Mouse (Mus musculus) neural tube, embryonic 13.5 days (tissue): Measurements from ENCODE around the gene Klhl21. TPM values are rescaled to one million over a fixed set of nuclear protein-coding genes. Genes with fewer than 3 reads are reported as not detected.

Source experiments
- ATAC-seq: fragments of 200-750 bp; cut with Nextera tagmentation; 2 replicates; pipeline ENCODE4 v1.8.0; 2017; ENCODE audit warnings: low read depth, mild to moderate bottlenecking, moderate TSS enrichment, moderate library complexity
- H3K27ac ChIP-seq: fragments of 300-500 bp; sonication (generic); replicated peaks from 2 replicates; pipeline ENCODE4 v1.5.1; 2015; ENCODE audit warnings: moderate library complexity, mild to moderate bottlenecking, inconsistent platforms
- H3K27me3 ChIP-seq: fragments of 300-500 bp; sonication (generic); 2 replicates; pipeline ENCODE4 v1.6.1; 2015; ENCODE audit warnings: mild to moderate bottlenecking, inconsistent platforms
- H3K36me3 ChIP-seq: fragments of 300-500 bp; sonication (generic); 2 replicates; pipeline ENCODE4 v1.6.1; 2015; ENCODE audit warnings: mild to moderate bottlenecking, inconsistent platforms
- H3K4me1 ChIP-seq: fragments of 300-500 bp; sonication (generic); replicated peaks from 2 replicates; pipeline ENCODE4 v1.6.1; 2015; ENCODE audit warnings: inconsistent platforms
- H3K4me2 ChIP-seq: fragments of 300-500 bp; sonication (generic); 2 replicates; pipeline ENCODE4 v1.6.1; 2015; ENCODE audit warnings: inconsistent platforms, mild to moderate bottlenecking, moderate library complexity
- H3K4me3 ChIP-seq: fragments of 300-500 bp; sonication (generic); 2 replicates; pipeline ENCODE4 v1.5.1; 2015; ENCODE audit warnings: mild to moderate bottlenecking, inconsistent platforms
- H3K9ac ChIP-seq: fragments of 300-500 bp; sonication (generic); 2 replicates; pipeline ENCODE4 v1.6.1; 2015; ENCODE audit warnings: moderate library complexity, mild to moderate bottlenecking, inconsistent platforms
- H3K9me3 ChIP-seq: fragments of 300-500 bp; sonication (generic); 2 replicates; pipeline ENCODE4 v1.6.1; 2016; ENCODE audit warnings: inconsistent platforms
- WGBS: fragments of 180-500 bp; shearing (Covaris S2); methylation state at CpG from one replicate; pipeline ENCODE4 v1.1.7; 2015; 5-methylcytosine and 5-hydroxymethylcytosine counted together
- polyA plus RNA-seq: library from polyadenylated mRNA; unstranded; fragments of >200 nt; fragmentation: Nextera tagmentation; extraction: Ambion mirVana; gene quantifications from 2 replicates; pipeline ENCODE4 v1.2.1, GENCODE M21; 2015

Klhl21 gene
- polyA plus RNA-seq, 1 experiment from 2014 or later: 4.5 TPM

DNA sequence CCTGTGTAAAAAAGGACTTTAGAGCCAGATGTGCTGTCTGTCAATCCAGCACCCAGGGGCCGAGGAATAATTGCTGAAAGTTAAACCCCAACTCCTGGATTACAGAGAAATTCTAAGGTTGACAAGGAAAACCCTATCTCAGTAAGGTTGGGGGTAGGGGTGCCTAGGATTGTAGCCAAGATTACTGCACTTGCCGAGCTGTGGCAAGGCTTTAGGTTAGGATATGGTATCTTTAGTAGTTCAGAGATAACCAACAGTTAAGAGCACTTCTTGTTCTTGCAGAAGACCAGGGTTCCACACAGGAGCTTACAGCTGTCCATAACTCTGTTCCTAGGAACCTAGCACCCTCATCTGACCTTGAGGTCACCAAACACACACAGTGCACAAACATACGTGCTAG is 10.9 kb upstream of the Klhl21 start:
- Histone ChIP-seq H3K27me3 (no peaks in the 10 kb centered on the region), H3K4me1 (peaks cover 29% of the 10 kb centered on the region), H3K36me3 (peaks cover 5% of the 10 kb centered on the region; the same call in 1 of the 2 replicates), H3K4me3 (peak overlapping the region; percentile 98), H3K9me3 (no peaks in the 10 kb centered on the region), H3K4me2 (peak overlapping the region; percentile 66), H3K9ac (peak overlapping the region; percentile 83), H3K27ac (no peak overlapping the region)
- no peak for ATAC-seq
- WGBS: 79% methylated on average over 3 of the region's 3 CpGs

DNA sequence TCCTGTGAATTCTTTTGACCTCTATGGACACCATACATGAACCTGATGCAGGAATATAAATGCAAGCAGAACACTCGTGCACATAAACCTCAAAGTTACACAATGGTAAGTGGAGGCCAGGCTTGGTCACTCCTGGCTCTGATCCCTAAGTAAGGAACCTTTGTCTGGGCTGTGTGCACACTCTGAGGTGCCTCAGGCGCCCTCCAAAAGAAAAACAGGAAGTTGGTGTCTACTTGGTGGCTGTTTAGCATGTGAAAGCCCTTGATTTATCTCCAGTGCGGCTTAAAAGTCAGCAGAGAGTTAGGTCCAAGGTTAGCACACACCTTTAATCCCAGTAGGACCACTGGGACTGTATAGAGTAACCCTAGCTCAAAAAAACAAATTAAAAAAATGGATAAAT is 9.1 kb upstream of the Klhl21 start:
- Histone ChIP-seq H3K4me1 (peaks cover 14% of the 10 kb centered on the region), H3K27me3 (no peaks in the 10 kb centered on the region), H3K27ac (no peak overlapping the region), H3K9me3 (no peaks in the 10 kb centered on the region), H3K9ac (no peak overlapping the region), H3K4me2 (no peak overlapping the region), H3K36me3 (no peaks in the 10 kb centered on the region), H3K4me3 (no peak overlapping the region)
- no peak for ATAC-seq
- WGBS: 51% methylated on average over 3 of the region's 3 CpGs

DNA sequence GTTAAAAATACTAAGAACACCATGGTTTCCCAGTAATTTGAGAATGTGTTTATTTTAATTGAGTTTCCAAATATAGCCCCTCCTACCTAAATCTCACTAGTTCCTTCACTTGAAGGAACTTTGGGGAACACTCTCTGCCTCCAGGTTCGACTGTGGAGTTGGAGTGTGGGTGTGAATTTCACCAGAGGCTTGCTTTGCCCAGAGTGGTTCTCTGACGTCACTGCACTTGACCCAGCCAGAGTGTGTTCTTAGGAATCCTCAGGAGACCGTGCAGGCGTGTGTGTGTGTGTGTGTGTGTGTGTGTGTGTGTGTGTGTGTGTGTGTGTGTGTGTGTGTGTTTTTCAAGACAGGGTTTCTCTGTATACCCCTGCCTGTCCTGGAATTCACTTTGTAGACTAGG is 7.7 kb upstream of the Klhl21 start:
- no peak overlapping the region for H3K4me2 ChIP-seq
- H3K4me1 ChIP-seq: peaks cover 10% of the 10 kb centered on the region
- H3K27ac ChIP-seq: no peak overlapping the region
- 49% methylated on average over 4 of the region's 4 CpGs for WGBS
- H3K9ac ChIP-seq: no peak overlapping the region
- no peak overlapping the region for H3K4me3 ChIP-seq
- H3K9me3 ChIP-seq: no peaks in the 10 kb centered on the region
- no peaks in the 10 kb centered on the region for H3K27me3 ChIP-seq
- ATAC-seq: no peak
- H3K36me3 ChIP-seq: no peaks in the 10 kb centered on the region

DNA sequence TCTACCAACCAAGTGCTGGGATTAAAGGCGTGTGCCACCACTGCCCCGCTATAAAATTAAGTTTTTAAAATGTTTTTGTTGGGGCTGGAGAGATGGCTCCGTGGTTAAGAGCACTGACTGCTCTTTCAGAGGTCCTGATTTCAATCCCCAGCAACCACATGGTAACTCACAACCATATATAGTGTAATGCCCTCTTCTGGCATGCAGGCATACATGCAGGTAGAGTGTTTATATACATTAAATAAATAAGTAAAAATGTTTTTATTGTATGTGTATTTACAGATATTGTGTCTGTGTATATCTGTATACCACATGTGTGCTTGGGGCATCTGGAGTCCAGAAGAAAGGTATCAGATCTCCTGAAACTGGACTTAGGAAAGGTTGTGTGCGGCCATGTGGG is 7.3 kb upstream of the Klhl21 start:
- 71% methylated on average over 4 of the region's 4 CpGs for WGBS

DNA sequence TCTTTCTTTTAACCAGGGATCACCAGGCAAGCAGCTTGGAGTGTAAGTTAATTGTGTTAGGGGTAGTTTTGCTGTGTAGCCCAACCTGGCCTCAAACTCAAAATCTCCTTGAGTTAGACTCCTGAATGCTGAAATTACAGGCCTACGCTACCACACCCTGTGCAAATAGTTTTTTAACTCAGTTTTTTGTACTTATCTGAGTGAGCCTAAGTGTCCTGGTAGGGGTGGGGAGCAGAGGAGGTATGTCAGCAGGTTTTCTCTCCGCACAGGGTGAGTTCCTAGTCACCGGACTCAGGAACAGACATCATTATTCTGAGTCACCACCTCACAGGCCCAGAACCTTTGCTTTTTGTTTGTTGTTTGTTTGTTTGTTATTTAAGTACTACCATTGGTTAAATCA is 6.5 kb upstream of the Klhl21 start:
- no peak overlapping the region for H3K27ac ChIP-seq
- H3K27me3 ChIP-seq: peaks cover 9% of the 10 kb centered on the region
- H3K9ac ChIP-seq: no peak overlapping the region
- peaks cover 9% of the 10 kb centered on the region for H3K4me1 ChIP-seq
- WGBS: 95% methylated on average over 3 of the region's 3 CpGs
- no peak overlapping the region for H3K4me3 ChIP-seq
- H3K36me3 ChIP-seq: no peaks in the 10 kb centered on the region
- no peak for ATAC-seq
- no peak overlapping the region for H3K4me2 ChIP-seq
- no peaks in the 10 kb centered on the region for H3K9me3 ChIP-seq

More for the DNA sequence above, 7.3 kb upstream of the Klhl21 start:
- H3K27ac ChIP-seq: no peak overlapping the region
- H3K27me3 ChIP-seq: peaks cover 2% of the 10 kb centered on the region
- ATAC-seq: no peak
- H3K4me1 ChIP-seq: peaks cover 10% of the 10 kb centered on the region
- no peaks in the 10 kb centered on the region for H3K9me3 ChIP-seq
- H3K4me3 ChIP-seq: no peak overlapping the region
- H3K36me3 ChIP-seq: no peaks in the 10 kb centered on the region
- H3K4me2 ChIP-seq: no peak overlapping the region
- H3K9ac ChIP-seq: no peak overlapping the region

DNA sequence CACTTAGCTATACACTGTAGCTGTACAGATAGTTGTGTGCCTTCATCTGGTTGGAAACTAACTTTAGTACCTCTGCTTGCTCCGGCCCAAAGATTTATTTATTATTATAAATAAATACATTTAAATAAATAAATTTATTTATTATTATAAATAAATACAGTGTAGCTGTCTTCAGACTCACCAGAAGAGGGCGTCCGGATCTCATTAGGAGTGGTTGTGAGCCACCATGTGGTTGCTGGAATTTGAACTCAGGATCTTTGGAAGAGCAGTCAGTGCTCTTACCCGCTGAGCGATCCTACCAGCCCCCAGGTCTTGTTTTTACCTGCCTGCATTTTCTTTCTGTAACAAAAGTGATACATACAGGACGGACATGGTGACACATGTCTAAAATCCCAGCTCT is 2.5 kb upstream of the Klhl21 start:
- no peak overlapping the region for H3K4me3 ChIP-seq
- ATAC-seq: no peak
- 81% methylated on average over 6 of the region's 6 CpGs for WGBS

DNA sequence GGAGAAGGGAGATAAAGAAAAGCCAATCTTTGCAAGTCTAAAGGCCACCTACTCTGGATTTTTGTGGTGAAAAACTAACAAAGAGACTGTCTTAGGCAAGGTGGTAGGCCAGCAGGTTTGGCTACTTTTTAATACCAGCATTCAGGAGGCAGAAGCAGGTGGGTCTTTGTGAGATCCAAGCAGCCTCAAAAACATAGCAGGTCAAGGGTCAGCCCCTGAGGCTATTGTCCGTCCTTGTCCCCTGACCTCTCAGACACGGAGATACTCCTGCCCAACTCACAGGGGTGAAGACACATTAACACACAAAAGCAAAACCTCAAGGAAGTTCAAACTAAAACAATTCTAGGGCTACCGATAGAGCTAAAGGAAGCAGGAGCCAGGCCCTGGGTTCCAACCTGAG is 1.8 kb upstream of the Klhl21 start:
- Histone ChIP-seq H3K9ac (no peak overlapping the region), H3K4me1 (peaks cover 44% of the 10 kb centered on the region), H3K4me3 (no peak overlapping the region), H3K27ac (no peak overlapping the region), H3K36me3 (no peaks in the 10 kb centered on the region), H3K4me2 (no peak overlapping the region), H3K9me3 (no peaks in the 10 kb centered on the region), H3K27me3 (peaks cover 46% of the 10 kb centered on the region)
- 26% methylated on average over 3 of the region's 3 CpGs for WGBS
- no peak for ATAC-seq

More for the DNA sequence above, 2.5 kb upstream of the Klhl21 start:
- Histone ChIP-seq H3K27ac (no peak overlapping the region), H3K27me3 (peaks cover 39% of the 10 kb centered on the region), H3K4me2 (no peak overlapping the region), H3K4me1 (peaks cover 38% of the 10 kb centered on the region), H3K9ac (no peak overlapping the region), H3K9me3 (no peaks in the 10 kb centered on the region), H3K36me3 (no peaks in the 10 kb centered on the region)

DNA sequence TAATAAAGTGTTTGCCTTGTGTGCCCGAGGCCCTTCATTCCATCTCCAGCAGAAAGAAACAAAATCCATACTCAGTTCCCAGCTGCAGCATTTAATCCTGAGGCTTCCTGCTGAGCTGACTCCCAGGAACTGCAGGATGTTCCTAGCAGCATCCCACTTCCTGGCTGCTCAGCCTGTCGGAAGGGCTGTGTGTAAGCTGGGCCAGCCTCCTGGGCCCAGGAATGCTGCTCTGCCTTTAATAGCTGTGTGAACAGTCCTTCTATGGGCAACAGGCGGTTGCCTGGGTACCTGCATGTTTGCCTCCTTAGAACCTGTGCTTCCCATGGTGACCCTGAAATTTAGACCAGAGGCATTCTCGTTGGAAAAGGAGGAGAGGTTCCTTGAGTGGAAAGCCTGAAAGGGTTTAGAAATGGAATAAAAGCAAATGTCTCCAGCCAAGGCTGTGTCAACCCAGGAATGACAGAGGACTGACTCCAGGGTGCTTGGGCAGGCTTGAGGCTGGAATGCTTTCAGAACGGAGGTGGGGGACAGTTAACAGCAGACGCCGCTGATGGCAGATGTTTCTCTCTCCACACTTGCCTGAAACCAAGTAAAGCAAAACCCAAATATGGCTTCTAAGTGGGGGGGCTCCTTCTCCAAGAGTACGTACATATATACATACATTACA is 989 bp upstream of the Klhl21 start:
- 0 out of 2 replicates have a peak overlapping the region, but pooled peaks have one; percentile 76 for H3K9ac ChIP-seq

DNA sequence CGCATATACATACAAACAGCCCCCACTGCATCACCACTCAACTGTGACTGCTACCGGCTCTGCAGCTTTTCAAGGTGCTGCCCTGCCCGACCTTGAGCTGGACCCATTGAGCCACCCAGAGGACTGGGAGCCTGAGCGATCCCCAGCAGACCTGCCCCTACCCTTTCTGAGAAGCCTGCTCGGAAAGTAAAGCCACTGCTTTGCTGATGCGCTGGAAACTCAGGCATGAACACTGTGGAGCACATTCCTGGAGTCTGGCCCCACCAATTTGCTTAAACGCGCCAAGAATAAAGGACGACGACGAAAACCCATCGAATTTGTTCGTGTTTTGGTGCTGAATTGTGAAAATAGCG is 479 bp upstream of the Klhl21 start:
- no peaks in the 10 kb centered on the region for H3K9me3 ChIP-seq
- H3K4me3 ChIP-seq: peak overlapping the region; percentile 66
- peaks cover 44% of the 10 kb centered on the region for H3K4me1 ChIP-seq
- H3K9ac ChIP-seq: peak overlapping the region; percentile 76
- H3K36me3 ChIP-seq: 0 out of 2 replicates have a peak, but pooled peaks cover 3% of the 10 kb centered on the region
- 1% methylated on average over 14 of the region's 14 CpGs for WGBS
- H3K4me2 ChIP-seq: peak overlapping the region; percentile 100
- peak; percentile 12; the same call in 1 of the 2 replicates for ATAC-seq
- H3K27me3 ChIP-seq: peaks cover 46% of the 10 kb centered on the region
- H3K27ac ChIP-seq: peak overlapping the region; percentile 77; the same call in 1 of the 2 replicates

More for the DNA sequence above, 989 bp upstream of the Klhl21 start:
- 0 out of 2 replicates have a peak, but pooled peaks cover under 1% of the 10 kb centered on the region for H3K36me3 ChIP-seq
- peaks cover 46% of the 10 kb centered on the region for H3K27me3 ChIP-seq
- ATAC-seq: no peak
- WGBS: 6% methylated on average over 8 of the region's 8 CpGs
- peaks cover 44% of the 10 kb centered on the region for H3K4me1 ChIP-seq
- H3K9me3 ChIP-seq: no peaks in the 10 kb centered on the region
- H3K27ac ChIP-seq: 0 out of 2 replicates have a peak overlapping the region, but pooled peaks have one; percentile 77
- H3K4me2 ChIP-seq: peak overlapping the region; percentile 100
- H3K4me3 ChIP-seq: peak overlapping the region; percentile 66

DNA sequence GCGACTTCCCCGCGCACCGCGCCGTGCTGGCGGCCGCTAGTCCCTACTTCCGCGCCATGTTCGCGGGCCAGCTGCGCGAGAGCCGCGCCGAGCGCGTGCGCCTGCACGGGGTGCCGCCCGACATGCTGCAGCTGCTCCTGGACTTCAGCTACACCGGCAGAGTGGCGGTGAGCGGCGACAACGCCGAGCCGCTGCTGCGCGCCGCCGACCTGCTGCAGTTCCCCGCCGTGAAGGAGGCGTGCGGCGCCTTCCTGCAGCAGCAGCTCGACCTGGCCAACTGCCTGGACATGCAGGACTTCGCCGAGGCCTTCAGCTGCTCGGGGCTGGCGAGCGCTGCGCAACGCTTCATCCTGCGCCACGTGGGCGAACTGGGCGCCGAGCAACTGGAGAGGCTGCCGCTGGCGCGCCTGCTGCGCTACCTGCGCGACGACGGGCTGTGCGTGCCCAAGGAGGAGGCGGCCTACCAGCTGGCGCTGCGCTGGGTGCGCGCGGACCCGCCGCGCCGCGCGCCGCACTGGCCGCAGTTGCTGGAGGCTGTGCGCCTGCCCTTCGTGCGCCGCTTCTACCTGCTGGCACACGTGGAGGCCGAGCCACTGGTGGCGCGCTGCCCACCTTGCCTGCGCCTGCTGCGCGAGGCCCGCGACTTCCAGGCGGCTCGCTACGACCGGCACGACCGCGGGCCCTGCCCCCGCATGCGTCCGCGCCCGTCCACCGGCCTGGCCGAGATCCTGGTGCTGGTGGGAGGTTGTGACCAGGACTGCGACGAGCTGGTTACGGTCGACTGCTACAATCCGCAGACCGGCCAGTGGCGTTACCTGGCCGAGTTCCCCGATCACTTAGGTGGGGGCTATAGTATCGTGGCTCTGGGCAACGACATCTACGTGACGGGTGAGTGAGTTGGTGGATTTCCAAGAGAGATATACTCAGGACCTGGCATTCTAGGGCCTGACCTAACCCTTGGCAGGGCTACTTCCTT is 761 bp downstream of the Klhl21 start:
- Histone ChIP-seq H3K36me3 (0 out of 2 replicates have a peak, but pooled peaks cover 3% of the 10 kb centered on the region), H3K9ac (peak overlapping the region; percentile 76), H3K4me2 (peak overlapping the region; percentile 100), H3K9me3 (no peaks in the 10 kb centered on the region), H3K4me1 (peaks cover 44% of the 10 kb centered on the region), H3K4me3 (peak overlapping the region; percentile 66), H3K27ac (peak overlapping the region; percentile 77), H3K27me3 (peaks cover 46% of the 10 kb centered on the region)
- WGBS: under 1% methylated on average over 115 of the region's 115 CpGs
- ATAC-seq: peak; percentile 67

DNA sequence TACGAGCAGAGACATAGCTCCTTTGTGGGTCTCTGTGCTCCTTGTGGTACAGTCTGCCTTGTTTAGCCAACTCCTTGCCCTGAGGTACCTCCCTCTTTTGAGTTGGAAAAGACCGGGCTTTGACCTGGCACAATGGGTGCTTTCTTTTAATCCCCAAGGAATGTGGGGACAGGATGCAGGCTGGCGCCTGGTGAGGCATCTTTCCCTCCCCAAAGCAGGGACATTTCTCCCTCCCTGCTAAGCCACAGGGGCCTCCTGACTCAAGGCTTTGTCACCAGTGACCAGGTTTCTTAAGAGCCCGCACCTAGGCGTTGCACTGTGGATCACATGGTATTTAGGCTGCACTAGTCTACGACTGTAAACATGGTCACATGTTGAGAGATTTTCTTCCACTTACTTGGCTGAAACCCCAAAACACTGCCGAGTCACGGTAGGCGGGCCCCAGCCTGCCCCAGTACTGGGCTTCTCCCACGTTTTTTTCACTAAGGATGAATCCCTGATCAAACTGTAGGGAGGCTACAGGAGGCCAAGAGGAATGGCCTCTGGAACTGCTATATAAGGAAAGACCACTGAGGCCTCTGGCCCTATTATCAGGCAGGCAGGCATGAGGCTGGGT is 1.6 kb downstream of the Klhl21 start:
- H3K9me3 ChIP-seq: no peaks in the 10 kb centered on the region
- no peak for ATAC-seq
- peaks cover 11% of the 10 kb centered on the region; the same call in 1 of the 2 replicates for H3K36me3 ChIP-seq
- 3% methylated on average over 10 of the region's 10 CpGs for WGBS
- H3K4me2 ChIP-seq: peak overlapping the region; percentile 100
- H3K4me1 ChIP-seq: peaks cover 44% of the 10 kb centered on the region
- H3K27ac ChIP-seq: no peak overlapping the region
- peaks cover 46% of the 10 kb centered on the region for H3K27me3 ChIP-seq
- H3K9ac ChIP-seq: peak overlapping the region; percentile 76
- peak overlapping the region; percentile 66 for H3K4me3 ChIP-seq
